Mouse (Mus musculus): ENCODE data around the gene Clybl. TPM values are rescaled to one million over a fixed set of nuclear protein-coding genes. Genes with fewer than 3 reads are reported as not detected.

The Clybl gene
- total RNA-seq, 2 experiments from 2014 or later, result 131 to 137 TPM

- no peak for DNase-seq
These were observed 15.3 kb downstream of the Clybl start for GRCm38 (mm10) chr14:122196851-122197250.

- no peak for DNase-seq
These were observed 18.9 kb downstream of the Clybl start for GRCm38 (mm10) chr14:122200247-122200885.

- DNase-seq, result no peak
These were observed 27.7 kb downstream of the Clybl start for GRCm38 (mm10) chr14:122209177-122209576.

- DNase-seq, result no peak
These were observed 32.1 kb downstream of the Clybl start for GRCm38 (mm10) chr14:122213590-122213989.

GRCm38 (mm10) chr14:122214126-122214525 is 32.6 kb downstream of the Clybl start:
- DNase-seq, result no peak

- DNase-seq, result no peak
These were observed 35.7 kb downstream of the Clybl start for GRCm38 (mm10) chr14:122217221-122217620.

GRCm38 (mm10) chr14:122222934-122223374 is 41.5 kb downstream of the Clybl start:
- no peak for DNase-seq

GRCm38 (mm10) chr14:122223461-122224102 is 42.1 kb downstream of the Clybl start:
- peak; percentile 75 to 89 for DNase-seq

- no peak for DNase-seq
These were observed 42.6 kb downstream of the Clybl start for GRCm38 (mm10) chr14:122224103-122224494.

- DNase-seq, result no peak
These were observed 43.0 kb downstream of the Clybl start for GRCm38 (mm10) chr14:122224501-122224928.

GRCm38 (mm10) chr14:122225479-122226132 is 44.1 kb downstream of the Clybl start:
- DNase-seq, result no peak

GRCm38 (mm10) chr14:122226133-122226515 is 44.6 kb downstream of the Clybl start:
- no peak for DNase-seq

- DNase-seq, result no peak
These were observed 45.4 kb downstream of the Clybl start for GRCm38 (mm10) chr14:122226666-122227453.

GRCm38 (mm10) chr14:122227454-122227951 is 46.0 kb downstream of the Clybl start:
- DNase-seq, result no peak

GRCm38 (mm10) chr14:122228816-122229551 is 47.5 kb downstream of the Clybl start:
- DNase-seq, result no peak

- no peak for DNase-seq
These were observed 48.5 kb downstream of the Clybl start for GRCm38 (mm10) chr14:122229988-122230387.

GRCm38 (mm10) chr14:122230621-122231025 is 49.1 kb downstream of the Clybl start:
- DNase-seq, result peak; percentile 33 to 50

GRCm38 (mm10) chr14:122231073-122231472 is 49.6 kb downstream of the Clybl start:
- no peak for DNase-seq

GRCm38 (mm10) chr14:122233212-122233714 is 51.8 kb downstream of the Clybl start:
- DNase-seq, result no peak

- DNase-seq, result no peak
These were observed 62.4 kb downstream of the Clybl start for GRCm38 (mm10) chr14:122243874-122244273.
